Mouse (Mus musculus): ENCODE data around the gene Smok3c. TPM values are rescaled to one million over a fixed set of nuclear protein-coding genes. Genes with fewer than 3 reads are reported as not detected.
"Not testable (repeated sequence)": the region's sequence is repeated elsewhere in the genome, so short reads cannot be mapped to it uniquely, and the experiment has no call there.

The Smok3c gene
- total RNA-seq, 2 experiments from 2014 or later: not detected

GRCm38 (mm10) chr5:138094474-138094873, 41.5 kb downstream of the Smok3c start:
- DNase-seq (ENCODE audit: low spot score in 2 of 2): no peak

- no peak for DNase-seq (ENCODE audit: low spot score in 2 of 2)
Observed at GRCm38 (mm10) chr5:138104976-138105375, 52.0 kb downstream of the Smok3c start.

GRCm38 (mm10) chr5:138107130-138107529, 54.1 kb downstream of the Smok3c start:
- no peak for DNase-seq (ENCODE audit: low spot score in 2 of 2)

- DNase-seq (ENCODE audit: low spot score in 2 of 2): not testable (repeated sequence)
Observed at GRCm38 (mm10) chr5:138109847-138110396, 56.9 kb downstream of the Smok3c start.

Other genes with a start within 250 kb of the Smok3c start
- 1 to 10 TPM; 1.7 to 2.4 TPM for gene Pilra, start 216.9 kb upstream of the Smok3c start, total RNA-seq (2021)
- under 1 TPM; 0.59 to 0.98 TPM for gene Pilrb1, start 195.1 kb upstream of the Smok3c start, total RNA-seq (2021)
- 1 to 10 TPM in 1 of 2 experiments, under 1 TPM in 1; 0.69 to 1.1 TPM for gene Pilrb2, start 181.4 kb upstream of the Smok3c start, total RNA-seq (2021)
- under 1 TPM in 1 of 2 experiments, not detected in 1; 0.10 TPM for gene Cyp3a13, start 131.6 kb upstream of the Smok3c start, total RNA-seq (2021)
- gene Gjc3, start 90.1 kb upstream of the Smok3c start, total RNA-seq (2021): 10 to 100 TPM in 1 of 2 experiments, 1 to 10 TPM in 1; 8.1 to 10.3 TPM
- gene Azgp1, start 71.7 kb upstream of the Smok3c start, total RNA-seq (2021): 1 to 10 TPM in 1 of 2 experiments, under 1 TPM in 1; 0.37 to 1.2 TPM
- not detected for gene Smok3a, start 31.9 kb upstream of the Smok3c start, total RNA-seq (2021)
- not detected for gene Smok3b, start 31.8 kb upstream of the Smok3c start, total RNA-seq (2021)
- gene Zkscan1, start 31.9 kb downstream of the Smok3c start, total RNA-seq (2021): 10 to 100 TPM; 18.7 to 19.4 TPM
- gene Zscan21, start 63.7 kb downstream of the Smok3c start, total RNA-seq (2021): 10 to 100 TPM; 19.6 to 23.0 TPM
- 10 to 100 TPM in 1 of 2 experiments, 1 to 10 TPM in 1; 9.9 to 10.3 TPM for gene Zfp113, start 102.5 kb downstream of the Smok3c start, total RNA-seq (2021)
- gene Cops6, start 107.9 kb downstream of the Smok3c start, total RNA-seq (2021): 100 to 1,000 TPM; 141 to 142 TPM
- gene Ap4m1, start 118.8 kb downstream of the Smok3c start, total RNA-seq (2021): 10 to 100 TPM; 22.1 to 24.1 TPM
- 10 to 100 TPM; 48.6 to 51.9 TPM for gene Mcm7, start 119.2 kb downstream of the Smok3c start, total RNA-seq (2021)
- gene Taf6, start 134.3 kb downstream of the Smok3c start, total RNA-seq (2021): 10 to 100 TPM; 31.0 to 33.6 TPM
- 10 to 100 TPM; 18.9 to 19.9 TPM for gene Cnpy4, start 134.3 kb downstream of the Smok3c start, total RNA-seq (2021)
- gene Mblac1, start 141.1 kb downstream of the Smok3c start, total RNA-seq (2021): 1 to 10 TPM; 5.6 to 5.7 TPM
- 1 to 10 TPM; 2.3 to 2.4 TPM for gene Nxpe5, start 172.7 kb downstream of the Smok3c start, total RNA-seq (2021)
- gene Lamtor4, start 202.3 kb downstream of the Smok3c start, total RNA-seq (2021): 10 to 100 TPM; 52.9 to 54.9 TPM
- 1 to 10 TPM; 8.0 to 9.5 TPM for gene BC037034, start 210.8 kb downstream of the Smok3c start, total RNA-seq (2021)
- under 1 TPM; 0.36 to 0.69 TPM for gene Gal3st4, start 219.6 kb downstream of the Smok3c start, total RNA-seq (2021)
- not detected for gene Gm43720, start 226.8 kb downstream of the Smok3c start, total RNA-seq (2021)
- 1 to 10 TPM; 1.7 to 3.0 TPM for gene Gpc2, start 226.8 kb downstream of the Smok3c start, total RNA-seq (2021)
- 1 to 10 TPM in 1 of 2 experiments, under 1 TPM in 1; 0.54 to 1.4 TPM for gene Stag3, start 227.0 kb downstream of the Smok3c start, total RNA-seq (2021)